Mouse (Mus musculus): Measurements from ENCODE around the gene Rdh16f1.

GRCm38 (mm10) chr10:127724178-127724577, 35.4 kb upstream of the Rdh16f1 start, which contains the start of gene Tac2:
- TF ChIP-seq CTCF (IDR thresholded peaks at IDR 0.05; ENCODE audit: low read depth, low read length): no peak
- TF ChIP-seq POLR2A (IDR thresholded peaks at IDR 0.05; ENCODE audit: extremely low read depth, insufficient read depth, low read length): no peak

Data from liver, adult 2 months (tissue).